Mouse (Mus musculus) bone marrow, adult 2 months (tissue): ENCODE measurements at regions not wholly inside any gene's neighbourhood (a gene's known extent, or its start where the extent isn't known, plus 50 kb on each side); places are given as distances from the start of the nearest gene placed in this dataset.

Source experiments
- CTCF ChIP-seq: fragments of 200-500 bp; IDR thresholded peaks from 2 replicates; pipeline ENCODE4 v1.5.1; 2011; ENCODE audit warnings: low read length, control low read depth; ENCODE audit not compliant: control insufficient read depth, insufficient read depth
- POLR2A ChIP-seq: fragments of 200-500 bp; IDR thresholded peaks from 2 replicates; pipeline ENCODE4 v1.6.1; 2011; ENCODE audit warnings: low read depth, mild to moderate bottlenecking, control low read depth, low read length, borderline replicate concordance; ENCODE audit not compliant: control insufficient read depth

- no peak for TF ChIP-seq CTCF
- no peak for TF ChIP-seq POLR2A
Measured at GRCm38 (mm10) chr3:80004556-80004955, 120.2 kb downstream of the Fam198b start.
